Mouse (Mus musculus) erythroblast, adult 5-6 weeks (primary cell): ENCODE measurements at regions not wholly inside any gene's neighbourhood (a gene's known extent, or its start where the extent isn't known, plus 50 kb on each side); places are given as distances from the start of the nearest gene placed in this dataset.

Experiments used
- ATAC-seq: replicated peaks from 2 replicates; pipeline ENCODE4 v1.8.0; 2016; ENCODE audit warnings: moderate number of reproducible peaks, mild to moderate bottlenecking, moderate TSS enrichment, inconsistent platforms; ENCODE audit not compliant: poor library complexity, low FRiP score, severe bottlenecking

DNA sequence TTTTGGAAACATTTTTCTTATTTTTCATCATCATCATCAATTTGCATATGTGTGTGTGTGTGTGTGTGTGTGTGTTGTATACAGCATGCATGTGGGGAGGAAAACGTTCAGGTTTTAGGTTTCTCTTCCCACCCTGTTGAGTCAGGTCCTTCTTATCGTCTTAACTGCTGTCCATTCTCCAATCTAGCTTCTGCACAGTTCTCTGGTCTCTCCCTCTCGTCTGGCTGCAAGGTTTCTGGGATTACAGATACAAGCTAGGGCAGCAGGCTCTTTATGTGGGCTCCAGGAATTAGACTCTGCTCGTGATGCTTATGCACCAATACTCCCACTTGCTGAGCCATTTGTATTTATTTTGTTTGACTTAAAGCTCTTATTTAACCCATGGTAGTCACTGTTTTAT, 226.6 kb upstream of the Cwc22 start:
- no peak for ATAC-seq

- ATAC-seq = no peak
Observed at GRCm38 (mm10) chr2:78170162-78170747, 224.1 kb upstream of the Cwc22 start.

DNA sequence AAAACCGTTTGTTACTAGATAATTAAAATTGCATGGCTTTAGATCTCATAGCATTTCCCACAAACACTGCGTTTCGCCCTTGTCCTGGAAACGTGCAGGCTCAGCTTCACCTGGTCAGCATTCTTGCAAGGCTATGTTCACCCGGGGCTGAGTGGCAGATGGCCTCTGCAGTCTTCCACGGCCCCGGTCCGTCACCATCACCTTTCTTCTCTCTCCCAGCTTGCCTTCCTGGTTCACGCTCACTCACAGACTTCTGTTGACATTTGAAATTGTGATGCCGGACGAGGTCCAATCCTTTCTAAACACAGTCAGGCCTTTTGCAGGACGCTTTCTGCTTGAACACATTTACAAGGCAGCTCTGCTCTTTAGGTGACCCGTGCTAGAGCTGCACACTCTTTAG, 219.3 kb upstream of the Cwc22 start:
- ATAC-seq = no peak

GRCm38 (mm10) chr2:78159877-78160485, 213.8 kb upstream of the Cwc22 start:
- ATAC-seq = no peak

GRCm38 (mm10) chr2:78110335-78110734, 164.2 kb upstream of the Cwc22 start:
- ATAC-seq = no peak

- no peak for ATAC-seq
Observed at GRCm38 (mm10) chr2:78095536-78095935, 149.4 kb upstream of the Cwc22 start.

DNA sequence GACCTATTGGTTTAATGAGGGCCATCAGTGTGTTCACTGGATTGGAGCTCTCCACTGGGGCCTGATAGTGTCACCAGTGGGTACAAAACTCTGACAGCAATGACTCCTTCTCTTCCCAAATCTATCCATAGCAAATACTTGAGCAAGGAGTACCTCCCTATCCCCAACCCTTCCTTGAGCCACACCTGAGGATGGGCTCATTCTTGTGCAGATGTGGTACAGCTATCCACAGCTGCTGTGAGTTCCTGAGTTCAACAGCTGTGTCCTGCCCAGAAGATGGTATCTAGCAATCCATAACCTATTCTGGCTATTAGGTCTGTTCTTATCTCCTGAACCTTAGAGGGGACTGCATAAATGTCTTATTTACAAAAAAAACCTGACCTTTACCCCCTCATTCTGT, 148.7 kb upstream of the Cwc22 start:
- no peak for ATAC-seq

GRCm38 (mm10) chr2:78064321-78065037, 118.3 kb upstream of the Cwc22 start:
- no peak for ATAC-seq

DNA sequence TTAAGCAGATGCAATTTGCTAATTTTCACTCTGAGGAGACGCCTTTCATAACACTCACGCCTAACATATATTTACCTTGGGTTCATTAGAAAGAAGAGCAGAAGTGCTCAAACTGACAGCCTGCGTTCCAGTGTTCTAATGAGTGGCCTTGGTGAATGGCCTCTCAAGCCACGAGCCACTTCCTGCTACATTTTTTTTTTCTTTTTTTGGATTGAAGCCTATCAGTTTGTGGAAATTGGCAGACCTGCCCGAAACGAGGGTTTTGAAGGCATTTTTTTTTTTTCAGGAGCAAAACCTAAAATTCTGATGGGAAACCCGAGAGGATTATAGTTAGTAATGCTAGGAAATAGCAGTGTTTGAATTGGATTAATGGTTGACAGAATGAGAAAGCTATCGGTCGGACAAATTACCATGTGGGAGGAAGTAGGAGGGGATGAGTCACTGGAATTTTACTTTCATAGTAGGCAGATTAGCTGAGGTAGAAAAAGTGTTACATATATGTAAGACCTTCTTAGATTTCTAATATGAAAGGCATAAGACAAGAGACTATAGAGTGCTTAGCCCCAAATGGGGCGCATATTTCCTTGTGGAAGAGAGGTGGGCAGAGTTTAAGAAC, 113.7 kb upstream of the Cwc22 start:
- no peak for ATAC-seq

DNA sequence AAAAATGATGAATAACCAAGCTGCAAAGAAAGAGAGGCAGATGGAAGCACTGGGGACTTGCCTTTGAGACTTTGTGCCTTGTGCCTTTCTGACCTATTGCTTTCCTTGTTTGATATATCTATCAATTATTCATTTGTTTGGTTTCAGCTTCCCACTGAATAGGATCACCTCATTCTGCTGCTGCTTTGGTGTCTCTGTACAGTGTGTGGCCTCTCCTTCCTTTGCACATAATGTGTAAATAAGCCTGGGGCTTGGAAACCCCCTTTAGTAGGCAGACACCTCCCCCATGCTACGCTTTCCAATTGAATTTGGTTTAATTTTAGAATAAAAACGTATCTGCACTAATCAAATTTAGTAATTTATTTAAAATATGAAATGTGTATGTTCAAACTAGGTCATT, 112.8 kb upstream of the Cwc22 start:
- ATAC-seq = no peak

GRCm38 (mm10) chr2:78053910-78054309, 107.7 kb upstream of the Cwc22 start:
- ATAC-seq = no peak

DNA sequence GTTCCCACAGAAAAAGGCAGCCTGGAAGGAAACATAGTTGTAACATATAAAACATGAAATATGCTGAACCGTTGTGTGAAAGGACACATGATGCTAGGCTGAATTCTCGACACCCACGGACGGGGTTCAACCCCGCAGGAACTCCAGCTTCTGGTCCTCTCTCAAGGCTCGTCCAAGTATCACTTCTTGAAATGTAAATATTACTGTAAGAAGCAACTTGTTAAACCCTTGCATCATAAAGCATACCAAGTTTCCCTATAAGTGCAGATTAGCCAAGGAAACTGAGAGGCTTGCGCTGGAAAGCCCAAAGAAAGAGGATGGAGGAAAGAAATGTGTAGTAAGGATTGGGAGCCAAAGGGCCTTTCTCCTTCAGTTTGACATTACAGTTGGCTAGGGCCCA, 104.4 kb upstream of the Cwc22 start:
- no peak for ATAC-seq

- ATAC-seq = no peak
Observed at GRCm38 (mm10) chr2:78049248-78049874, 103.2 kb upstream of the Cwc22 start.

GRCm38 (mm10) chr2:78048706-78049055, 102.5 kb upstream of the Cwc22 start:
- no peak for ATAC-seq

GRCm38 (mm10) chr2:78048030-78048705, 102.0 kb upstream of the Cwc22 start:
- no peak for ATAC-seq

DNA sequence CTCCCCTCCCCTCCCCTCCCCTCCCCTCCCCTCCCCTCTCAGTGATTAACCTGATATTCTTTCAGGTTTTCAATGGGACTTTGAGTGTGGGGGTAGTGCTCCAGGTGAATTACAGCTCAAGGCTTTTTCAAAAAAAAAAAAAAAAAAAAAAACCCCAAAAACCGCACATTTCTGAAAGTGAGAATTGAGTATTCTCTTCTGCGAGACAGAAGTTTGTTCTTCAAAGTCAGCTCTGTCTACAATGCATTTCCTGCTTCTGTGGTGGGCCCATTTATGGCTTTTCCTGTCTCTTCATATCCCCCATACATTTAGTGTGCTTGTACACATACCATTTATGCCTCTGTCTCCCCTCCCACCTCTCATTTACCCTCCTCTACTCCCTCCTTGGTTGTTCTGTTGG, 81.1 kb upstream of the Cwc22 start:
- ATAC-seq = no peak

DNA sequence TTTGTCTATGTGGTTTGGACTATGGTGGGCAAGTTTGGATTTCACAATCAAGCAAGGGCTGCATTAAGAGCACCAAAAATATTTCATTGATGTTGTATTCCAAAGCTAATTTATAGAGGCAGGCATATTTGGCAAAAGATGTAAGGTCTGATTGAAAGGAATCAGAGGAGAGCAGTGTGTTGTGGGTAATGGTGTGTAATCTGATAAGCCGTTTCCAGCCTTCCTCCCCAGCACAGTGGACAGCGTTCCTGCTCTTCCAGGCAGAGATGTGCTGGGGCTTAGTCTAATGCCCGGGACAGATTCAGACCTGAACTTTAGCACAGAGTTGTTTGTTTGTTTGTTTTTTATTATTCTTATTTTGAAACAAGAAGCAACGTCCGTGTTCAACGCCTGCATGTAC, 80.6 kb upstream of the Cwc22 start:
- no peak for ATAC-seq

- ATAC-seq = no peak
Observed at GRCm38 (mm10) chr2:78025651-78026435, 79.7 kb upstream of the Cwc22 start.

DNA sequence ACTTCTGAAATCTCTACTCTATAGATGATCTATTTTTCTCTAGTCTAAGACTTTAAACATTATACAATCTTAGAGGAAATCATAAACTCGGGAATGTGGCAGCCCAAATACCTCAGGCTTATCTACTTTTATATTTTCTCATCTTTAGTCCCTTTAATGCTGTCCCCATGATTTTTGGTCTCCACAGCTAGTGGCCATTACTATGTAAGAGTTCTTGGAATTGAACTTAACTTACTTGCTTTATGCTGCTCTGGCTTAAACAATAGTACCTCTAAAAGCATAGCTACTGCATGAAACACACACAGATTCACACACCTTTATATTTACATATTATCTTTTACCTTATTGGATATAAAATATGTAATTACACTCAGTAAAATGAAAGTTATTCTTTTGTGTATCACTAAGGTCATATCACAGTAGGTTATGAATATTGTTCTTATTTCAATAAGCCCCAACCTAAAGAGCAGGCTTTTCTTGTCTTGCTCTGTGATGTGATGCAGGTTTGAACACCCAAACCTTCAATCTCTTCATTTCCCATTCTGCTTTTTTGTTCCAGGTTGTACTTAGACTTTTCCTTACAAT, 78.9 kb upstream of the Cwc22 start:
- ATAC-seq = no peak
